Mouse (Mus musculus) erythroblast, embryonic 14.5 days (primary cell): Measurements from ENCODE around the gene Clip2.

Experiments
- GATA1 ChIP-seq: IDR thresholded peaks from 2 replicates; pipeline ENCODE4 v1.6.1; 2012; ENCODE audit warnings: low read length, inconsistent platforms, mixed read lengths
- TAL1 ChIP-seq: IDR thresholded peaks from 3 replicates; pipeline ENCODE4 v1.6.1; 2012; ENCODE audit warnings: low read length, inconsistent platforms, mixed read lengths

DNA sequence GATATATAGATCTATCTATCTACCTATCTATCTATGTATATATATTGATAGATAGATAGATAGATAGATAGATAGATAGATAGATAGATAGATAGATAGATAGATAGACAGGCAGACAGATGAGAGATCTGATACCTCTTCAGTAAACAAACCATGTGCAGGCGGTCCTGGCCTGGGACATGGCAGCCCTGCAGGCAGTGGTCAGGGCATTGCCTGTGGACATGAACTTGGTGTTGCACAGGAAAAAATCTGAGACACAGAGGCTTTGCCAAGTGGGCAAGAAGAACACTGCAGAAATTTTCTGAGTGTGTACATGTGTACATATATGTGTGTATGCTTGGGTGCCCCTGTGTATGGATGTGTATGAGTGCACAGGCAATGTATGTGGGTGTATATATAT, 68.9 kb downstream of the Clip2 start:
- no peak for TF ChIP-seq TAL1
- TF ChIP-seq GATA1, result no peak
